Mouse (Mus musculus) neutrophil, adult 5-6 weeks (primary cell): Measurements from ENCODE around the gene Scn4b. TPM values are rescaled to one million over a fixed set of nuclear protein-coding genes. Genes with fewer than 3 reads are reported as not detected.

ENCODE experiments used
- ATAC-seq: fragments of 151-379, 151-347 bp; 2 replicates; pipeline ENCODE4 v1.8.0; 2017; ENCODE audit warnings: mild to moderate bottlenecking, moderate TSS enrichment; ENCODE audit not compliant: insufficient number of reproducible peaks, poor library complexity, low FRiP score, severe bottlenecking; ENCODE audit errors: extremely low read depth
- total RNA-seq: library from RNA; stranded (forward); fragments of 200-1000 nt; gene quantifications from 2 replicates; pipeline ENCODE4 v1.2.3, GENCODE M21; 2017

The Scn4b gene
- 0.35 and 0.49 TPM in 2 replicates for total RNA-seq

GRCm38 (mm10) chr9:45138191-45139032 is at the start of gene Scn4b:
TSS of gene Scn4b (plus strand) at chr9:45138395.
- ATAC-seq: no peak

- no peak for ATAC-seq
These were observed 47.4 kb upstream of the Scn4b start for GRCm38 (mm10) chr9:45090811-45091210.

GRCm38 (mm10) chr9:45092641-45093040 is 45.6 kb upstream of the Scn4b start:
- no peak for ATAC-seq

- peak; percentile 22; the same call in 1 of the 2 replicates for ATAC-seq
These were observed 42.9 kb upstream of the Scn4b start for GRCm38 (mm10) chr9:45095149-45095937.

- no peak for ATAC-seq
These were observed 40.3 kb upstream of the Scn4b start for GRCm38 (mm10) chr9:45097877-45098276.

- ATAC-seq: no peak
These were observed 39.8 kb upstream of the Scn4b start for GRCm38 (mm10) chr9:45098426-45098825.

GRCm38 (mm10) chr9:45102528-45102927 is 35.7 kb upstream of the Scn4b start:
- ATAC-seq: no peak

GRCm38 (mm10) chr9:45103211-45103979 is 34.8 kb upstream of the Scn4b start:
- ATAC-seq: no peak

GRCm38 (mm10) chr9:45105596-45106374 is 32.4 kb upstream of the Scn4b start:
- no peak for ATAC-seq

- ATAC-seq: no peak
These were observed 22.5 kb upstream of the Scn4b start for GRCm38 (mm10) chr9:45115706-45116105.

GRCm38 (mm10) chr9:45116819-45117218 is 21.4 kb upstream of the Scn4b start:
- peak; percentile 55 for ATAC-seq

GRCm38 (mm10) chr9:45117741-45118431 is 20.3 kb upstream of the Scn4b start, which contains the start of gene Scn2b:
TSS of gene Scn2b (plus strand) at chr9:45117782.
- ATAC-seq: no peak

GRCm38 (mm10) chr9:45118552-45118951 is 19.6 kb upstream of the Scn4b start:
- ATAC-seq: no peak

- no peak for ATAC-seq
These were observed 18.8 kb upstream of the Scn4b start for GRCm38 (mm10) chr9:45119316-45119953.

- no peak for ATAC-seq
These were observed 18.2 kb upstream of the Scn4b start for GRCm38 (mm10) chr9:45119954-45120530.

GRCm38 (mm10) chr9:45120567-45120966 is 17.6 kb upstream of the Scn4b start:
- ATAC-seq: no peak

- ATAC-seq: no peak
These were observed 17.2 kb upstream of the Scn4b start for GRCm38 (mm10) chr9:45121001-45121400.
